Mouse (Mus musculus) gastrocnemius, postnatal 36 days (tissue): Measurements from ENCODE around the gene Dgcr8. TPM values are rescaled to one million over a fixed set of nuclear protein-coding genes. Genes with fewer than 3 reads are reported as not detected.
"Not testable (repeated sequence)": the region's sequence is repeated elsewhere in the genome, so short reads cannot be mapped to it uniquely, and the experiment has no call there.

Experiments used
- DNase-seq, 2 experiments: peaks; one replicate each; pipeline ENCODE4 v3.0.0; 2022
- intact Hi-C: fragments of 180-260 bp; cut with DNase I; formaldehyde crosslinking; loops from one replicate; pipeline ENCODE4 v1.15.1; 2025
- long read RNA-seq, 2 experiments: library from polyadenylated mRNA; stranded (forward); transcript quantifications; one replicate each; pipeline ENCODE4 v2.0.0; 2021
- total RNA-seq, 2 experiments: library from RNA; stranded (reverse); gene quantifications; 2 replicates each; pipeline ENCODE4 v1.2.3; 2021

Gene Dgcr8
- 10 to 100 TPM; 13.8 to 14.6 TPM for total RNA-seq
- long read RNA-seq, experiment 1, full-length matches to known transcripts = 1 of 10 reads
- long read RNA-seq, experiment 1, partial matches to known transcripts = 1 of 10 reads
- long read RNA-seq, experiment 1, other reads (novel, unspliced or antisense) = 8 of 10 reads
- long read RNA-seq, experiment 2, partial matches to known transcripts = 3 of 16 reads
- long read RNA-seq, experiment 2, other reads (novel, unspliced or antisense) = 13 of 16 reads

- intact Hi-C loops = loop anchor here (5.0 kb wide), 1 partner anchor 37 kb away; no protein-coding TSS in a partner anchor
Observed at GRCm38 (mm10) chr16:18289067-18289588, at the start of gene Dgcr8. Dgcr8 (minus strand) TSS chr16:18289246.

GRCm38 (mm10) chr16:18337261-18337660 lies 48.2 kb upstream of the Dgcr8 start:
- no peak for DNase-seq
- intact Hi-C loops = no loop called here

More at GRCm38 (mm10) chr16:18289067-18289588, at the start of gene Dgcr8:
- DNase-seq = peak; percentile 93 to 97

GRCm38 (mm10) chr16:18335981-18336380 lies 46.9 kb upstream of the Dgcr8 start:
- intact Hi-C loops = no loop called here

GRCm38 (mm10) chr16:18333976-18334375 lies 44.9 kb upstream of the Dgcr8 start:
- intact Hi-C loops = no loop called here
- peak in 1 of 2 experiments; percentile 45 for DNase-seq

More at GRCm38 (mm10) chr16:18335981-18336380, 46.9 kb upstream of the Dgcr8 start:
- DNase-seq = no peak

- DNase-seq = no peak
Observed at GRCm38 (mm10) chr16:18328524-18328923, 39.5 kb upstream of the Dgcr8 start.

GRCm38 (mm10) chr16:18327936-18328335 lies 38.9 kb upstream of the Dgcr8 start:
- DNase-seq = no peak
- intact Hi-C loops = no loop called here

More at GRCm38 (mm10) chr16:18328524-18328923, 39.5 kb upstream of the Dgcr8 start:
- intact Hi-C loops = no loop called here

GRCm38 (mm10) chr16:18325741-18326140 lies 36.7 kb upstream of the Dgcr8 start:
- no peak for DNase-seq
- intact Hi-C loops = no loop called here

GRCm38 (mm10) chr16:18324031-18324430 lies 35.0 kb upstream of the Dgcr8 start:
- DNase-seq = no peak
- intact Hi-C loops = no loop called here

GRCm38 (mm10) chr16:18323460-18323859 lies 34.4 kb upstream of the Dgcr8 start:
- no peak for DNase-seq
- intact Hi-C loops = no loop called here

GRCm38 (mm10) chr16:18321443-18321842 lies 32.4 kb upstream of the Dgcr8 start:
- no peak for DNase-seq

GRCm38 (mm10) chr16:18318992-18319391 lies 29.9 kb upstream of the Dgcr8 start:
- intact Hi-C loops = no loop called here

More at GRCm38 (mm10) chr16:18321443-18321842, 32.4 kb upstream of the Dgcr8 start:
- intact Hi-C loops = no loop called here

GRCm38 (mm10) chr16:18308159-18308558 lies 19.1 kb upstream of the Dgcr8 start:
- no peak for DNase-seq
- intact Hi-C loops = no loop called here

More at GRCm38 (mm10) chr16:18318992-18319391, 29.9 kb upstream of the Dgcr8 start:
- no peak for DNase-seq

- intact Hi-C loops = loop anchor here (5.0 kb wide), 1 partner anchor 37 kb away; no protein-coding TSS in a partner anchor
- not testable (repeated sequence) for DNase-seq
Observed at GRCm38 (mm10) chr16:18289614-18290013, 568 bp upstream of the Dgcr8 start.

GRCm38 (mm10) chr16:18288581-18289061 lies 425 bp downstream of the Dgcr8 start:
- intact Hi-C loops = loop anchor here (5.0 kb wide), 1 partner anchor 36 kb away; no protein-coding TSS in a partner anchor
- peak in 1 of 2 experiments; percentile 68 for DNase-seq

GRCm38 (mm10) chr16:18288166-18288565 lies 880 bp downstream of the Dgcr8 start:
- intact Hi-C loops = loop anchor here (5.0 kb wide), 1 partner anchor 36 kb away; no protein-coding TSS in a partner anchor
- no peak for DNase-seq

GRCm38 (mm10) chr16:18275166-18275565 lies 13.9 kb downstream of the Dgcr8 start:
- intact Hi-C loops = no loop called here

GRCm38 (mm10) chr16:18268182-18268581 lies 20.9 kb downstream of the Dgcr8 start:
- intact Hi-C loops = no loop called here
- no peak for DNase-seq

More at GRCm38 (mm10) chr16:18275166-18275565, 13.9 kb downstream of the Dgcr8 start:
- no peak for DNase-seq

GRCm38 (mm10) chr16:18265024-18265423 lies 24.0 kb downstream of the Dgcr8 start:
- intact Hi-C loops = no loop called here
- no peak for DNase-seq

- intact Hi-C loops = no loop called here
Observed at GRCm38 (mm10) chr16:18258221-18258620, 30.8 kb downstream of the Dgcr8 start, which contains the start of gene Gm49776. Gm49776 (minus strand) TSS chr16:18258321.

GRCm38 (mm10) chr16:18253866-18254265 lies 35.2 kb downstream of the Dgcr8 start:
- DNase-seq = no peak
- intact Hi-C loops = loop anchor here (5.0 kb wide), 1 partner anchor 33 kb away; the partner anchor contains the start of gene Dgcr8

More at GRCm38 (mm10) chr16:18258221-18258620, 30.8 kb downstream of the Dgcr8 start, which contains the start of gene Gm49776:
- no peak for DNase-seq

- intact Hi-C loops = loop anchor here (5.0 kb wide), 1 partner anchor 35 kb away; the partner anchor contains the start of gene Dgcr8
- no peak for DNase-seq
Observed at GRCm38 (mm10) chr16:18252736-18253135, 36.3 kb downstream of the Dgcr8 start.
